Mouse (Mus musculus) liver, adult 2 months (tissue): ENCODE data around the gene Ctsl. TPM values are rescaled to one million over a fixed set of nuclear protein-coding genes. Genes with fewer than 3 reads are reported as not detected.
A peak's percentile ranks its signal among the peaks of the same experiment; 100 is the strongest.

Source experiments
- DNase-seq: peaks from one replicate; pipeline ENCODE4 v3.0.0-alpha.2; 2011; ENCODE audit warnings: low read depth, low spot score; ENCODE audit errors: extremely low read depth
- H3K27ac ChIP-seq: fragments of 200-500 bp; replicated peaks from 2 replicates; pipeline ENCODE4 v1.5.1; 2012; ENCODE audit warnings: low read depth, mild to moderate bottlenecking, control low read depth, inconsistent platforms, low read length; ENCODE audit not compliant: insufficient read depth
- H3K27me3 ChIP-seq: fragments of 200-500 bp; 2 replicates; pipeline ENCODE4 v1.6.1; 2012; ENCODE audit warnings: mild to moderate bottlenecking, moderate library complexity, low read length, inconsistent platforms; ENCODE audit not compliant: control insufficient read depth, insufficient read depth
- H3K36me3 ChIP-seq: fragments of 200-500 bp; 2 replicates; pipeline ENCODE4 v1.6.1; 2012; ENCODE audit warnings: low read length, inconsistent platforms; ENCODE audit not compliant: control insufficient read depth, insufficient read depth
- H3K4me1 ChIP-seq: fragments of 200-500 bp; 2 replicates; pipeline ENCODE4 v1.6.1; 2011; ENCODE audit warnings: low read length; ENCODE audit not compliant: control insufficient read depth, insufficient read depth
- H3K4me3 ChIP-seq: fragments of 200-500 bp; 2 replicates; pipeline ENCODE4 v1.5.1; 2011; ENCODE audit warnings: low read depth, mild to moderate bottlenecking, control low read depth, low read length, moderate library complexity; ENCODE audit not compliant: insufficient read depth
- H3K79me2 ChIP-seq: fragments of 200-500 bp; 2 replicates; pipeline ENCODE4 v1.6.1; 2012; ENCODE audit warnings: inconsistent platforms, mild to moderate bottlenecking, low read length, moderate library complexity; ENCODE audit not compliant: control insufficient read depth, insufficient read depth
- H3K9ac ChIP-seq: fragments of 200-500 bp; 2 replicates; pipeline ENCODE4 v1.6.1; 2012; ENCODE audit warnings: low read depth, mild to moderate bottlenecking, control low read depth, inconsistent platforms, low read length
- CTCF ChIP-seq: fragments of 200-500 bp; IDR thresholded peaks from 2 replicates; pipeline ENCODE4 v1.5.1; 2011; ENCODE audit warnings: low read depth, low read length, control low read depth
- POLR2A ChIP-seq: fragments of 200-500 bp; IDR thresholded peaks from 2 replicates; pipeline ENCODE4 v1.6.1; 2011; ENCODE audit warnings: low read length, control low read depth; ENCODE audit not compliant: insufficient read depth; ENCODE audit errors: extremely low read depth
- WGBS: fragments of 180-500 bp; shearing (Covaris S2); methylation state at CpG from one replicate; pipeline ENCODE4 v1.1.7; 2018; 5-methylcytosine and 5-hydroxymethylcytosine counted together
- polyA plus RNA-seq: library from polyadenylated mRNA; depleted of rRNA; stranded (reverse); fragments of >200 nt; gene quantifications from 2 replicates; pipeline ENCODE4 v1.2.3, GENCODE M21; 2012; rRNA removed
- total RNA-seq: library from RNA; depleted of rRNA; stranded (reverse); fragments of >200 nt; gene quantifications from 2 replicates; pipeline ENCODE4 v1.2.3, GENCODE M21; 2014; rRNA removed

The Ctsl gene
- 624 and 654 TPM in 2 replicates for total RNA-seq
- 252 and 300 TPM in 2 replicates for polyA plus RNA-seq

GRCm38 (mm10) chr13:64370173-64370940 is at the start of gene Ctsl:
Ctsl (minus strand) TSS chr13:64370890.
- TF ChIP-seq CTCF: no peak
- TF ChIP-seq POLR2A: peak; percentile 99
- DNase-seq: peak; percentile 78
- peak within 1 kb of the TSS; percentile 86 for H3K27ac ChIP-seq

DNA sequence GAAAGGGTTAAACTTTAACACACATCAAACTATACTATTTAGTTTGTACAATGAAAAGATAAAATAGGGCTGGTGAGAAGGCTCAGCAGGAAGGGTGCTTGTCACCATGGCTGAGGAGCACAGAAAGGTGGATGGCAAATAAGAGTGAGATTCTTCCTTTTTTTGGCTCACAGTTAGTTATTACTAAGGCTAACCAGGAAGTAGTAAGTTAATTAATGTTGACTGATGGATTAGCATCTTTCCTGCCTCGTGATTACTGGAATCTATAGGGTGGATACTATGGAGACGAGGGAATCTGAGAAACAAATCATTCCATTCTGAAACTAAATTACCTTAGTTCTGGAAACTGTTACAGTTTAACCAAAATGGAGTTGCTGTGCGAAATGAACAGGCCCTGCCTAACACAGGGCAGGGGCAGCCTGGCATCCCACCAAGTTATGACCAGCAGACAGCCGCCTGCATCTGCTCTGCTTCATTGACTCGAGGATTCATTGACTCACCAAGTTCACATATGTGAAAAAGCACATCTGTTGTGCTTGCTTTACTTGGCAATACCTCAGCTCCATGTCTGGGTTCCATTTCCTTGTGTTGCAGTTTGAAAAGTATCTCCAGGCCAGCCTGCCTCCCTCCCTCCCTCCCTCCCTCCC is 46.4 kb upstream of the Ctsl start:
- WGBS: 64% methylated on average over 5 of the region's 5 CpGs
- H3K4me1 ChIP-seq: no peaks in the 10 kb centered on the region
- H3K36me3 ChIP-seq: no peaks in the 10 kb centered on the region
- no peaks in the 10 kb centered on the region for H3K27me3 ChIP-seq
- TF ChIP-seq POLR2A: no peak
- DNase-seq: no peak
- no peak overlapping the region for H3K27ac ChIP-seq
- no peak overlapping the region for H3K4me3 ChIP-seq
- no peak overlapping the region for H3K9ac ChIP-seq
- no peaks in the 10 kb centered on the region for H3K79me2 ChIP-seq

More at GRCm38 (mm10) chr13:64370173-64370940, at the start of gene Ctsl:
- peaks cover 31% of the 10 kb centered on the region for H3K36me3 ChIP-seq
- H3K9ac ChIP-seq: peak within 1 kb of the TSS; percentile 96
- peak within 1 kb of the TSS; percentile 94 for H3K4me3 ChIP-seq
- under 1% methylated on average over 43 of the region's 43 CpGs for WGBS
- peaks cover 24% of the 10 kb centered on the region for H3K4me1 ChIP-seq
- no peaks in the 10 kb centered on the region for H3K27me3 ChIP-seq
- peaks cover 9% of the 10 kb centered on the region; the same call in 1 of the 2 replicates for H3K79me2 ChIP-seq

DNA sequence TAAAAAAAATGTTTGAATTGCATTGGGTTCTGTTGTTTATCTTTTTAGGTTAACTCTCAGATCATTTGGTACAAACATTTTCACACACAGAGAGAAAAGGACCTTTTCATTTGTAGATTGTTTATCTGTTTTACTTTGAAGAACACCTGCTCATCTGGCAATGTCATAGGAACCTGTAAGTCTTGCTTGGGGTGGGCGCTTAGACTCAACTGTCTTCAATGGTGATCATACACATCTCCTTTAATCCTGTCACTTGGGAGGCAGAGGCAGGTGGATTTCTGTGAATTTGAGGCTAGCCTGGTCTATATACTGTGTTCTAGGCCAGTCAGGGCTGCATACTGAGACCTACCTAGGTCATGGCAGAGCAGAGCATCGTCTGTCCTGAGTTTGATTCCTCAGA is 45.0 kb upstream of the Ctsl start:
- Histone ChIP-seq H3K4me1 (no peaks in the 10 kb centered on the region), H3K4me3 (no peak overlapping the region), H3K27ac (no peak overlapping the region), H3K27me3 (no peaks in the 10 kb centered on the region), H3K79me2 (no peaks in the 10 kb centered on the region), H3K36me3 (no peaks in the 10 kb centered on the region), H3K9ac (no peak overlapping the region)
- WGBS: 97% methylated on average over 2 of the region's 2 CpGs
- DNase-seq: no peak
- TF ChIP-seq POLR2A (no peak), CTCF (no peak)

GRCm38 (mm10) chr13:64412752-64413257 is 42.1 kb upstream of the Ctsl start:
- H3K27me3 ChIP-seq: no peaks in the 10 kb centered on the region
- H3K4me3 ChIP-seq: no peak overlapping the region
- H3K79me2 ChIP-seq: no peaks in the 10 kb centered on the region
- H3K36me3 ChIP-seq: no peaks in the 10 kb centered on the region
- WGBS: 82% methylated on average over 2 of the region's 2 CpGs
- H3K4me1 ChIP-seq: no peaks in the 10 kb centered on the region
- no peak overlapping the region for H3K27ac ChIP-seq
- no peak for TF ChIP-seq CTCF
- no peak for TF ChIP-seq POLR2A
- no peak overlapping the region for H3K9ac ChIP-seq
- DNase-seq: no peak

DNA sequence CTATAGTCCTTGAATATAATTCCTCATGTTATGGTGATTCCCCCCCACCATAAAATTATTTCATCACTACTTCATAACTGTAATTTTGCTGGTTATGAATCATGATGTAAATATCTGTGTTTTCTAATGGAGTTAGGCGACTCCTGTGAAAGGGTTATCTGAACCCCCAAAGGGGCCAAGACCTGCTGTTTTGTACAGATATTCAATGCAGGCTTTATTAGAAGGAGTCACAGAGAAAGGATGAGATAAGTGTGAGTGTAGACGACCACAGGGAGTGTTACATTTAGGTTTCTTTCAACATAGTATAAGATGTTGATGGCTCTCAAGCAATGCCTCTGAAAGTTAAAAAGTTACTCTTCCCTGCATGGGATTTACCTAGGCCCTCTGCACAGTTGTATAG is 40.6 kb upstream of the Ctsl start:
- Histone ChIP-seq H3K4me3 (no peak overlapping the region), H3K36me3 (no peaks in the 10 kb centered on the region), H3K79me2 (no peaks in the 10 kb centered on the region), H3K27me3 (no peaks in the 10 kb centered on the region), H3K27ac (no peak overlapping the region), H3K4me1 (no peaks in the 10 kb centered on the region), H3K9ac (no peak overlapping the region)
- 90% methylated on average over 2 of the region's 2 CpGs for WGBS
- TF ChIP-seq CTCF: no peak
- TF ChIP-seq POLR2A: no peak
- no peak for DNase-seq

GRCm38 (mm10) chr13:64410604-64411003 is 39.9 kb upstream of the Ctsl start:
- no peaks in the 10 kb centered on the region for H3K4me1 ChIP-seq
- WGBS: 92% methylated on average over 5 of the region's 5 CpGs
- no peak for DNase-seq
- H3K36me3 ChIP-seq: no peaks in the 10 kb centered on the region
- no peak overlapping the region for H3K4me3 ChIP-seq
- no peaks in the 10 kb centered on the region for H3K79me2 ChIP-seq
- H3K9ac ChIP-seq: no peak overlapping the region
- no peak overlapping the region for H3K27ac ChIP-seq
- no peaks in the 10 kb centered on the region for H3K27me3 ChIP-seq
- TF ChIP-seq CTCF: no peak
- no peak for TF ChIP-seq POLR2A
